Mouse (Mus musculus) neural tube, embryonic 11.5 days (tissue): ENCODE data around the gene Alox5ap. TPM values are rescaled to one million over a fixed set of nuclear protein-coding genes. Genes with fewer than 3 reads are reported as not detected.

ENCODE experiments used
- microRNA-seq: library from miRNA; unstranded; fragments of <30 nt; microRNA quantifications from one replicate; pipeline ENCODE4, GENCODE M21; 2016
- polyA plus RNA-seq: library from polyadenylated mRNA; unstranded; fragments of >200 nt; fragmentation: Nextera tagmentation; extraction: Ambion mirVana; gene quantifications from 2 replicates; pipeline ENCODE4 v1.2.1, GENCODE M21; 2014

Alox5ap gene
- polyA plus RNA-seq, 1 experiment from 2014 or later = 6.0 TPM

Small RNA genes lying within 50 kb of the gene (microRNA-seq; reads per million reads assigned to microRNA genes)
- not detected for gene Gm24105

Other genes starting within 250 kb of the Alox5ap start
- gene Uspl1, start 80.4 kb upstream of the Alox5ap start, polyA plus RNA-seq = 73.3 and 78.6 TPM in 2 replicates
- 1,783 and 1,801 TPM in 2 replicates for gene Hmgb1, start 80.3 kb upstream of the Alox5ap start, polyA plus RNA-seq
- 0.16 and 0.28 TPM in 2 replicates for gene Medag, start 147.0 kb downstream of the Alox5ap start, polyA plus RNA-seq
- gene Tex26, start 174.9 kb downstream of the Alox5ap start, polyA plus RNA-seq = 0.49 and 1.4 TPM in 2 replicates